Comparison of ENCODE assay signal across 8 mouse cellular contexts in genomic region chr6:25690629-25691028, GRCm38 (mm10). TPM values are rescaled to one million over a fixed set of nuclear protein-coding genes. Genes with fewer than 3 reads are reported as not detected.
DNase-seq lines count a peak whose midpoint lies in the region; ATAC-seq and TF ChIP-seq lines count a peak whose summit lies in the region.

TSS of gene Gpr37 (minus strand) at chr6:25690729.

- DNase-seq in kidney, postnatal 0 days (ENCODE audit: low spot score) = no peak
- no peak for DNase-seq in kidney, adult 9 months
- DNase-seq in intestine, embryonic 14.5 days (ENCODE audit: low spot score) = no peak
- no peak for DNase-seq in urinary bladder, postnatal 36 days (ENCODE audit: low spot score in 2 of 2)
- no peak for DNase-seq in spleen, adult 12 weeks (ENCODE audit: low spot score)

- peak within 1 kb of the TSS; percentile 46 for H3K4me3 ChIP-seq in kidney, postnatal 0 days (replicated peaks; ENCODE audit: low read depth, low read length)
- peak within 1 kb of the TSS; percentile 59 for H3K4me3 ChIP-seq in embryonic facial prominence, embryonic 13.5 days
- H3K4me3 ChIP-seq in intestine, embryonic 14.5 days (ENCODE audit: low read depth, low read length) = peak within 1 kb of the TSS; percentile 57
- H3K4me3 ChIP-seq in midbrain, embryonic 12.5 days = peak within 1 kb of the TSS; percentile 60

- TF ChIP-seq CTCF in kidney, postnatal 0 days (IDR thresholded peaks at IDR 0.05; ENCODE audit: low read depth) = no peak

- peaks cover 11% of the 10 kb centered on the region; the same call in 1 of the 2 replicates for H3K4me1 ChIP-seq in kidney, postnatal 0 days (replicated peaks; ENCODE audit: insufficient read depth, low read length)
- peaks cover 23% of the 10 kb centered on the region for H3K4me1 ChIP-seq in embryonic facial prominence, embryonic 13.5 days
- H3K4me1 ChIP-seq in intestine, embryonic 14.5 days (replicated peaks; ENCODE audit: control insufficient read depth, insufficient read depth, low read length) = 0 out of 2 replicates have a peak, but pooled peaks cover 6% of the 10 kb centered on the region
- peaks cover 9% of the 10 kb centered on the region for H3K4me1 ChIP-seq in midbrain, embryonic 12.5 days

- no peak for ATAC-seq in kidney, postnatal 0 days (replicated peaks; ENCODE audit: low FRiP score, low read depth)
- no peak for ATAC-seq in embryonic facial prominence, embryonic 13.5 days (ENCODE audit: insufficient number of reproducible peaks, insufficient read depth, low FRiP score, low TSS enrichment, low read depth)
- no peak for ATAC-seq in intestine, embryonic 14.5 days (replicated peaks; ENCODE audit: low FRiP score, low TSS enrichment, low read depth)
- no peak for ATAC-seq in midbrain, embryonic 12.5 days (ENCODE audit: low FRiP score, low read depth)
- ATAC-seq in frontal cortex, adult (ENCODE audit: low TSS enrichment) = no peak; the same call in 1 of the 2 replicates

- H3K9ac ChIP-seq in kidney, postnatal 0 days (ENCODE audit: low read depth, low read length) = 0 out of 2 replicates have a peak within 1 kb of the TSS, but pooled peaks have one; percentile 40
- peak within 1 kb of the TSS; percentile 65 for H3K9ac ChIP-seq in embryonic facial prominence, embryonic 13.5 days
- peak within 1 kb of the TSS; percentile 29; the same call in 1 of the 2 replicates for H3K9ac ChIP-seq in intestine, embryonic 14.5 days (ENCODE audit: low read length)
- H3K9ac ChIP-seq in midbrain, embryonic 12.5 days (replicated peaks) = peak within 1 kb of the TSS; percentile 59

- H3K27me3 ChIP-seq in kidney, postnatal 0 days (ENCODE audit: insufficient read depth, low read length) = peaks cover 13% of the 10 kb centered on the region
- H3K27me3 ChIP-seq in embryonic facial prominence, embryonic 13.5 days = peaks cover 22% of the 10 kb centered on the region
- peaks cover 14% of the 10 kb centered on the region for H3K27me3 ChIP-seq in intestine, embryonic 14.5 days (replicated peaks; ENCODE audit: control insufficient read depth, insufficient read depth, low read length)
- peaks cover 18% of the 10 kb centered on the region for H3K27me3 ChIP-seq in midbrain, embryonic 12.5 days

- H3K27ac ChIP-seq in kidney, postnatal 0 days = no peak within 1 kb of the TSS
- no peak within 1 kb of the TSS for H3K27ac ChIP-seq in embryonic facial prominence, embryonic 13.5 days
- no peak within 1 kb of the TSS for H3K27ac ChIP-seq in intestine, embryonic 14.5 days (ENCODE audit: low read depth)
- 0 out of 2 replicates have a peak within 1 kb of the TSS, but pooled peaks have one; percentile 11 for H3K27ac ChIP-seq in midbrain, embryonic 12.5 days (replicated peaks)

- H3K9me3 ChIP-seq in kidney, postnatal 0 days (replicated peaks; ENCODE audit: low read length) = no peaks in the 10 kb centered on the region
- no peaks in the 10 kb centered on the region for H3K9me3 ChIP-seq in embryonic facial prominence, embryonic 13.5 days
- no peaks in the 10 kb centered on the region for H3K9me3 ChIP-seq in intestine, embryonic 14.5 days (ENCODE audit: control insufficient read depth, low read length)
- no peaks in the 10 kb centered on the region for H3K9me3 ChIP-seq in midbrain, embryonic 12.5 days

- H3K36me3 ChIP-seq in kidney, postnatal 0 days (ENCODE audit: insufficient read depth, low read length) = no peaks in the 10 kb centered on the region
- H3K36me3 ChIP-seq in embryonic facial prominence, embryonic 13.5 days = no peaks in the 10 kb centered on the region
- H3K36me3 ChIP-seq in intestine, embryonic 14.5 days (ENCODE audit: control insufficient read depth, insufficient read depth, low read length) = no peaks in the 10 kb centered on the region
- no peaks in the 10 kb centered on the region for H3K36me3 ChIP-seq in midbrain, embryonic 12.5 days

- H3K4me2 ChIP-seq in kidney, postnatal 0 days (ENCODE audit: low read length) = peak within 1 kb of the TSS; percentile 94
- peak within 1 kb of the TSS; percentile 96 for H3K4me2 ChIP-seq in embryonic facial prominence, embryonic 13.5 days
- H3K4me2 ChIP-seq in intestine, embryonic 14.5 days (ENCODE audit: low read length) = peak within 1 kb of the TSS; percentile 98
- peak within 1 kb of the TSS; percentile 94 for H3K4me2 ChIP-seq in midbrain, embryonic 12.5 days (replicated peaks)

- 35% methylated on average over 7 of the region's 7 CpGs for WGBS in kidney, postnatal 0 days
- 38% methylated on average over 7 of the region's 7 CpGs for WGBS in embryonic facial prominence, embryonic 13.5 days
- WGBS in intestine, embryonic 14.5 days = 36% methylated on average over 7 of the region's 7 CpGs
- WGBS in midbrain, embryonic 12.5 days = 38% methylated on average over 7 of the region's 7 CpGs

RNA-seq across cellular contexts. Expression of gene Gpr37, which starts in this region (rescaled TPM):
- polyA plus RNA-seq in kidney, postnatal 0 days (2015; fragmentation: Nextera tagmentation; extraction: Ambion mirVana) = 0.18 and 0.22 TPM in 2 replicates
- 1.9 TPM in 2 replicates for polyA plus RNA-seq in embryonic facial prominence, embryonic 13.5 days (2015; fragmentation: Nextera tagmentation; extraction: Ambion mirVana)
- polyA plus RNA-seq in intestine, embryonic 14.5 days (2014; fragmentation: Nextera tagmentation; extraction: Ambion mirVana) = 0.48 and 0.53 TPM in 2 replicates
- 0.92 and 1.2 TPM in 2 replicates for polyA plus RNA-seq in midbrain, embryonic 12.5 days (2016; fragmentation: Nextera tagmentation; extraction: Ambion mirVana)
